Mouse (Mus musculus) layer of hippocampus, adult 6 months (tissue): ENCODE results near the gene Shld1. TPM values are rescaled to one million over a fixed set of nuclear protein-coding genes. Genes with fewer than 3 reads are reported as not detected.

Experiments
- long read RNA-seq, 2 experiments: library from polyadenylated mRNA; unstranded; transcript quantifications; one replicate each; pipeline ENCODE4 v2.0.0; 2019 to 2020
- polyA plus RNA-seq: library from polyadenylated mRNA; unstranded; fragments of <200 nt; fragmentation: Nextera tagmentation; gene quantifications from 2 replicates; pipeline ENCODE4 v1.2.3, GENCODE M21; 2021

Gene Shld1
- 24.0 and 28.2 TPM in 2 replicates for polyA plus RNA-seq
- long read RNA-seq, experiment 1, transcript Shld1-201 (3 exons, 1,076 nt), result major isoform, 16 of 27 reads
- long read RNA-seq, experiment 1, partial matches to known transcripts, result 11 of 27 reads
- long read RNA-seq, experiment 1, other reads (novel, unspliced or antisense), result 0 of 27 reads
- long read RNA-seq, experiment 2, transcript Shld1-201 (3 exons, 1,076 nt), result major isoform, 12 of 17 reads
- long read RNA-seq, experiment 2, partial matches to known transcripts, result 2 of 17 reads
- long read RNA-seq, experiment 2, other reads (novel, unspliced or antisense), result 2 of 17 reads

GRCm38 (mm10) chr2:132686756-132687737 lies at the start of gene Shld1:
Gene Shld1 (plus strand): TSS chr2:132686931.

GRCm38 (mm10) chr2:132780978-132781377 lies 94.2 kb downstream of the Shld1 start, which contains the start of gene Chgb:
Gene Chgb (plus strand): TSS chr2:132781278.

Other genes starting within 250 kb of the Shld1 start
- gene Gpcpd1, start 99.2 kb upstream of the Shld1 start, polyA plus RNA-seq, result 27.1 and 29.2 TPM in 2 replicates
- gene Chgb, start 94.3 kb downstream of the Shld1 start, polyA plus RNA-seq, result 226 and 270 TPM in 2 replicates
- gene Trmt6, start 129.1 kb downstream of the Shld1 start, polyA plus RNA-seq, result 39.5 and 42.8 TPM in 2 replicates
- 1.9 and 2.5 TPM in 2 replicates for gene Mcm8, start 129.2 kb downstream of the Shld1 start, polyA plus RNA-seq
- gene Crls1, start 159.7 kb downstream of the Shld1 start, polyA plus RNA-seq, result 10.0 and 16.6 TPM in 2 replicates
- gene Lrrn4, start 194.0 kb downstream of the Shld1 start, polyA plus RNA-seq, result 0.90 and 1.5 TPM in 2 replicates